17 mouse cellular contexts compared by ENCODE assay signal in the genomic region with DNA sequence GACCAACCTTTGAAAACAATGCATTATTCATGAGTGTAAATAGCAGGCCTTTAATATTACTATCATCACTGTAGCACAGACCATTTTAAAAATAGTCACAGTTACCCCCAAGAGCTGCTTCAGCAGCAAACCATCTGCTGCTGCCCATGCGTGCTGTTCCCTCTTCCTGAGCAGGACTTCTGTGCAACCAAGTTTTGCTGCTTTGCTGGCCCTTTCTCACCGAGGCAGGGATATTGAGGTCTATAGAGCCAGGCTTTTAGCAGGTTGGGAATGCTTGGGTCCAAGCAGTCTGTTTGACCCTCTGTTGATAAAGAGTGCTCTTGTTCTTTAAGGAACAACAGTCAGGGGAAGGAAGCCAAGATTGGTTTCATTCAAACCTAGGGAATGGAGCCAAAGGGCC. TPM values are rescaled to one million over a fixed set of nuclear protein-coding genes. Genes with fewer than 3 reads are reported as not detected.
DNase-seq lines count a peak whose midpoint lies in the region; ATAC-seq and TF ChIP-seq lines count a peak whose summit lies in the region.
"Had no signal": no experiment of that assay in that cellular context is flagged by ENCODE, and none has a peak within 500 bp of the region (broad histone marks: within the 10 kb centered on the region; RNA-seq: fewer than 3 reads in every experiment).

No protein-coding gene starts in this region.

- peaks cover 10% of the 10 kb centered on the region for H3K4me1 ChIP-seq in heart, adult 2 months (ENCODE audit: control insufficient read depth, insufficient read depth, low read length)
- peaks cover 7% of the 10 kb centered on the region; the same call in 1 of the 2 replicates for H3K4me1 ChIP-seq in heart, embryonic 10.5 days
- peaks cover 13% of the 10 kb centered on the region for H3K4me1 ChIP-seq in midbrain, embryonic 16.5 days (ENCODE audit: control insufficient read depth, insufficient read depth, low read length)

- no peak overlapping the region for H3K4me2 ChIP-seq in midbrain, embryonic 16.5 days (ENCODE audit: low read length)
- H3K4me2 ChIP-seq: forebrain, embryonic 12.5 days; limb, embryonic 15.5 days; midbrain, embryonic 12.5 days had no signal

- H3K27ac ChIP-seq in heart, adult 2 months: peak overlapping the region; percentile 67; the same call in 1 of the 2 replicates
- no peak overlapping the region for H3K27ac ChIP-seq in heart, embryonic 10.5 days
- no peak overlapping the region for H3K27ac ChIP-seq in midbrain, embryonic 16.5 days (ENCODE audit: low read length)
- H3K27ac ChIP-seq: embryonic facial prominence, embryonic 10.5 days; forebrain, embryonic 12.5 days; limb, embryonic 15.5 days; midbrain, embryonic 12.5 days had no signal

- H3K4me3 ChIP-seq in heart, adult 2 months: no peak overlapping the region
- no peak overlapping the region for H3K4me3 ChIP-seq in heart, embryonic 10.5 days
- no peak overlapping the region for H3K4me3 ChIP-seq in midbrain, embryonic 16.5 days (ENCODE audit: low read depth, low read length)
- H3K4me3 ChIP-seq: embryonic facial prominence, embryonic 10.5 days; forebrain, embryonic 12.5 days; limb, embryonic 15.5 days; midbrain, embryonic 12.5 days had no signal

- 40% methylated on average over 2 of the region's 2 CpGs for WGBS in heart, adult 2 months
- 69% methylated on average over 2 of the region's 2 CpGs for WGBS in heart, embryonic 10.5 days
- WGBS in midbrain, embryonic 16.5 days: 86% methylated on average over 2 of the region's 2 CpGs

- ATAC-seq in midbrain, embryonic 16.5 days: no peak

- TF ChIP-seq CTCF in heart, adult 2 months (IDR thresholded peaks at IDR 0.05): no peak

- H3K9me3 ChIP-seq in heart, embryonic 10.5 days: no peaks in the 10 kb centered on the region
- no peaks in the 10 kb centered on the region for H3K9me3 ChIP-seq in midbrain, embryonic 16.5 days (replicated peaks; ENCODE audit: control insufficient read depth, low read length, poor library complexity, severe bottlenecking)
- H3K9me3 ChIP-seq: embryonic facial prominence, embryonic 10.5 days; forebrain, embryonic 12.5 days; limb, embryonic 15.5 days; midbrain, embryonic 12.5 days had no signal

- no peak for TF ChIP-seq POLR2A in heart, adult 2 months (IDR thresholded peaks at IDR 0.05; ENCODE audit: insufficient read depth, low read depth, low read length)

- TF ChIP-seq EP300 in heart, adult 2 months (IDR thresholded peaks at IDR 0.05; ENCODE audit: insufficient read depth, low read depth, low read length): no peak

- H3K9ac ChIP-seq in heart, adult 2 months (ENCODE audit: low read depth, low read length): no peak overlapping the region
- no peak overlapping the region for H3K9ac ChIP-seq in midbrain, embryonic 16.5 days (ENCODE audit: low read depth, low read length)
- H3K9ac ChIP-seq: forebrain, embryonic 12.5 days; limb, embryonic 15.5 days; midbrain, embryonic 12.5 days had no signal

- no peaks in the 10 kb centered on the region for H3K27me3 ChIP-seq in heart, adult 2 months (ENCODE audit: control insufficient read depth, insufficient read depth, low read length)
- no peaks in the 10 kb centered on the region for H3K27me3 ChIP-seq in heart, embryonic 10.5 days (ENCODE audit: insufficient read depth, poor library complexity, severe bottlenecking)
- H3K27me3 ChIP-seq in midbrain, embryonic 16.5 days (ENCODE audit: control insufficient read depth, insufficient read depth, low read depth, low read length): no peaks in the 10 kb centered on the region
- H3K27me3 ChIP-seq: forebrain, embryonic 12.5 days; limb, embryonic 15.5 days; midbrain, embryonic 12.5 days had no signal

- DNase-seq in heart, adult 2 months: no peak
- no peak for DNase-seq in heart, embryonic 10.5 days (ENCODE audit: low spot score)
- peak; percentile 39 for DNase-seq in adipocyte (ENCODE audit: low spot score)
- DNase-seq in brain, adult 2 months (ENCODE audit: low read depth, low spot score): peak; percentile 65
- peak; percentile 38 for DNase-seq in cerebellum, adult 9-10 months
- DNase-seq in adrenal gland, adult 2 months: no peak
- DNase-seq: adrenal gland, adult 8-10 months; heart, adult 18-20 months; kidney, adult 18-20 months; kidney, postnatal 10 days; lung, postnatal 10 days; thymus, postnatal 4 days had no signal

- H3K36me3 ChIP-seq in heart, adult 2 months (ENCODE audit: control insufficient read depth, insufficient read depth, low read length): peaks cover 33% of the 10 kb centered on the region
- peaks cover 19% of the 10 kb centered on the region; the same call in 1 of the 2 replicates for H3K36me3 ChIP-seq in heart, embryonic 10.5 days
- peaks cover 8% of the 10 kb centered on the region; the same call in 1 of the 2 replicates for H3K36me3 ChIP-seq in midbrain, embryonic 16.5 days (ENCODE audit: control insufficient read depth, insufficient read depth, low read length)

- H3K79me2 ChIP-seq in heart, adult 2 months (replicated peaks; ENCODE audit: control insufficient read depth, insufficient read depth, low read length): peaks cover 4% of the 10 kb centered on the region

- intact Hi-C loops in heart, adult 2 months (cut with DNase I): no loop called here

RNA-seq across cellular contexts. Expression of a gene that starts 10.6 kb away (rescaled TPM):
- 1 to 10 TPM; 4.3 to 4.5 TPM for total RNA-seq in heart, adult 2 months (2021)
- polyA plus RNA-seq in heart, adult 2 months (2012; rRNA removed): 0.94 and 2.2 TPM in 2 replicates
- 6.5 and 8.3 TPM in 2 replicates for polyA plus RNA-seq in heart, embryonic 10.5 days (2016; fragmentation: Nextera tagmentation; extraction: Ambion mirVana)
- total RNA-seq in adrenal gland, adult 2 months (2021): 1 to 10 TPM; 7.2 to 7.9 TPM
- polyA plus RNA-seq in adrenal gland, adult 2 months (2012; rRNA removed): 1.1 and 1.8 TPM in 2 replicates
- polyA plus RNA-seq in midbrain, embryonic 16.5 days (2015; fragmentation: Nextera tagmentation; extraction: Ambion mirVana): 16.9 and 19.1 TPM in 2 replicates

RNA-seq across cellular contexts. Expression of a gene that starts 16.3 kb away (rescaled TPM):
- total RNA-seq in heart, adult 2 months (2021): 10 to 100 TPM; 26.5 to 26.7 TPM
- polyA plus RNA-seq in heart, adult 2 months (2012; rRNA removed): 6.5 and 15.1 TPM in 2 replicates
- polyA plus RNA-seq in heart, embryonic 10.5 days (2016; fragmentation: Nextera tagmentation; extraction: Ambion mirVana): 23.7 and 32.8 TPM in 2 replicates
- 10 to 100 TPM; 23.5 to 24.8 TPM for total RNA-seq in adrenal gland, adult 2 months (2021)
- 1.9 and 3.7 TPM in 2 replicates for polyA plus RNA-seq in adrenal gland, adult 2 months (2012; rRNA removed)
- 29.2 and 37.4 TPM in 2 replicates for polyA plus RNA-seq in midbrain, embryonic 16.5 days (2015; fragmentation: Nextera tagmentation; extraction: Ambion mirVana)

Comparison
In these comparisons a context has a peak if more than half of its experiments do, and no peak if none do; other contexts are left out.
1. DNase-seq: peak in adipocyte (single experiment), brain, adult 2 months (single experiment) and cerebellum, adult 9-10 months (single experiment); none in heart, adult 2 months (0 of 2), heart, embryonic 10.5 days (single experiment) and adrenal gland, adult 2 months (single experiment).